Mouse (Mus musculus): ENCODE measurements at regions not wholly inside any gene's neighbourhood (a gene's known extent, or its start where the extent isn't known, plus 50 kb on each side); places are given as distances from the start of the nearest gene placed in this dataset.

GRCm38 (mm10) chr1:45185341-45185740 is 126.0 kb upstream of the Col3a1 start:
- H3K4me3 ChIP-seq (ENCODE audit: insufficient read depth, poor library complexity, severe bottlenecking), result no peak overlapping the region
- H3ac ChIP-seq (ENCODE audit: control insufficient read depth, insufficient read length, low read depth), result no peak overlapping the region
- no peak for TF ChIP-seq FOSL1 (IDR thresholded peaks at IDR 0.05; ENCODE audit: insufficient read depth, low read length, poor library complexity, severe bottlenecking)
- TF ChIP-seq USF1 (IDR thresholded peaks at IDR 0.05; ENCODE audit: low read depth), result no peak
- no peak for TF ChIP-seq CEBPB (IDR thresholded peaks at IDR 0.05; ENCODE audit: low read depth)
- TF ChIP-seq MYOD1 (IDR thresholded peaks at IDR 0.05; ENCODE audit: control insufficient read depth, insufficient read length, low read depth), result no peak
- no peak for TF ChIP-seq CTCF (IDR thresholded peaks at IDR 0.05; ENCODE audit: control insufficient read depth, insufficient read depth, insufficient read length)
- no peak for TF ChIP-seq MAX (IDR thresholded peaks at IDR 0.05)
- no peaks in the 10 kb centered on the region for H3K27me3 ChIP-seq (ENCODE audit: control insufficient read depth, insufficient read depth, insufficient read length)
- H3K79me2 ChIP-seq (ENCODE audit: control insufficient read depth, insufficient read depth), result no peaks in the 10 kb centered on the region
- no peaks in the 10 kb centered on the region for H3K36me3 ChIP-seq (ENCODE audit: control insufficient read depth, insufficient read depth)
- H3K79me3 ChIP-seq (ENCODE audit: low read depth), result no peaks in the 10 kb centered on the region

- H3K79me2 ChIP-seq (ENCODE audit: control insufficient read depth, insufficient read depth), result no peaks in the 10 kb centered on the region
- no peak for TF ChIP-seq FOSL1 (IDR thresholded peaks at IDR 0.05; ENCODE audit: insufficient read depth, low read length, poor library complexity, severe bottlenecking)
- no peak for TF ChIP-seq CTCF (IDR thresholded peaks at IDR 0.05; ENCODE audit: control insufficient read depth, insufficient read depth, insufficient read length)
- no peak for TF ChIP-seq MYOG (IDR thresholded peaks at IDR 0.05; ENCODE audit: control insufficient read depth, extremely low read depth, insufficient read length)
- TF ChIP-seq MYOD1 (IDR thresholded peaks at IDR 0.05; ENCODE audit: control insufficient read depth, insufficient read length, low read depth), result no peak
- no peak for TF ChIP-seq USF1 (IDR thresholded peaks at IDR 0.05; ENCODE audit: low read depth)
- TF ChIP-seq CEBPB (IDR thresholded peaks at IDR 0.05; ENCODE audit: low read depth), result no peak
- TF ChIP-seq MAX (IDR thresholded peaks at IDR 0.05), result no peak
- H3ac ChIP-seq (ENCODE audit: control insufficient read depth, insufficient read length, low read depth), result no peak overlapping the region
- no peak overlapping the region for H3K4me3 ChIP-seq (ENCODE audit: insufficient read depth, poor library complexity, severe bottlenecking)
- H3K27me3 ChIP-seq (ENCODE audit: control insufficient read depth, insufficient read depth, insufficient read length), result no peaks in the 10 kb centered on the region
- no peaks in the 10 kb centered on the region for H3K36me3 ChIP-seq (ENCODE audit: control insufficient read depth, insufficient read depth)
- H3K79me3 ChIP-seq (ENCODE audit: low read depth), result no peaks in the 10 kb centered on the region
Measured at GRCm38 (mm10) chr1:45207926-45208325, 103.4 kb upstream of the Col3a1 start.

GRCm38 (mm10) chr1:45216272-45216671 is 95.1 kb upstream of the Col3a1 start:
- TF ChIP-seq MYOG (IDR thresholded peaks at IDR 0.05; ENCODE audit: control insufficient read depth, extremely low read depth, insufficient read length), result no peak
- no peak for TF ChIP-seq USF1 (IDR thresholded peaks at IDR 0.05; ENCODE audit: low read depth)
- TF ChIP-seq CEBPB (IDR thresholded peaks at IDR 0.05; ENCODE audit: low read depth), result no peak
- TF ChIP-seq MYOD1 (IDR thresholded peaks at IDR 0.05; ENCODE audit: control insufficient read depth, insufficient read length, low read depth), result no peak
- TF ChIP-seq FOSL1 (IDR thresholded peaks at IDR 0.05; ENCODE audit: insufficient read depth, low read length, poor library complexity, severe bottlenecking), result no peak
- no peak for TF ChIP-seq MAX (IDR thresholded peaks at IDR 0.05)
- no peak for TF ChIP-seq CTCF (IDR thresholded peaks at IDR 0.05; ENCODE audit: control insufficient read depth, insufficient read depth, insufficient read length)
- no peaks in the 10 kb centered on the region for H3K79me2 ChIP-seq (ENCODE audit: control insufficient read depth, insufficient read depth)
- no peak overlapping the region for H3K4me3 ChIP-seq (ENCODE audit: insufficient read depth, poor library complexity, severe bottlenecking)

More at GRCm38 (mm10) chr1:45216272-45216671, 95.1 kb upstream of the Col3a1 start:
- no peaks in the 10 kb centered on the region for H3K36me3 ChIP-seq (ENCODE audit: control insufficient read depth, insufficient read depth)
- H3K79me3 ChIP-seq (ENCODE audit: low read depth), result no peaks in the 10 kb centered on the region
- H3K27me3 ChIP-seq (ENCODE audit: control insufficient read depth, insufficient read depth, insufficient read length), result no peaks in the 10 kb centered on the region
- H3ac ChIP-seq (ENCODE audit: control insufficient read depth, insufficient read length, low read depth), result no peak overlapping the region

Data from C2C12 (cell line).